Mouse (Mus musculus) NIH3T3 (cell line): ENCODE data around the gene Sbk3.
"Not testable (repeated sequence)": the region's sequence is repeated elsewhere in the genome, so short reads cannot be mapped to it uniquely, and the experiment has no call there.

Experiments
- DNase-seq: peaks from one replicate; pipeline ENCODE4 v3.0.0-alpha.2; 2012; ENCODE audit warnings: low read depth

Sbk3 gene

GRCm38 (mm10) chr7:4971068-4971467 is at the start of gene Sbk3:
Sbk3 (minus strand) TSS chr7:4971168.
- DNase-seq: no peak

DNA sequence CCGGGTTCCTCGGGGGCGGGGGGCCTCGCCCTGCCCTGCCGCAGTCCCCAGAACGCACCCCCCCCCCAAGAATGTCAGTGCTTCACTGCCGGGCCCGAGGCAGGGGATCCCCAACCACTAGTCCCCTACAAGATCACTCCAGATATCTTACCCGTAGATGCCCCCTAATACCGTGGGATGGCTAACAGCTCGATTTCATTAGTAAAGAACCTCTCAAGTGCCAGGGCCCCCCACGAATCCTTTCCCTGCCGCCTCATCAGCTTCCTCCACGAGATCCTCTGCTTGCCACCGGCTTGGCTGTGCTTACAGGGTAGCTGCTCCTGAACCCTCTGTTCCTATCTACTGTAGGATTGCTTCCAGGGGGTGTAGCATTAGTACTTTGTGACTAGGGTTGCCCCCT is 49.7 kb upstream of the Sbk3 start:
- DNase-seq: peak; percentile 59

DNA sequence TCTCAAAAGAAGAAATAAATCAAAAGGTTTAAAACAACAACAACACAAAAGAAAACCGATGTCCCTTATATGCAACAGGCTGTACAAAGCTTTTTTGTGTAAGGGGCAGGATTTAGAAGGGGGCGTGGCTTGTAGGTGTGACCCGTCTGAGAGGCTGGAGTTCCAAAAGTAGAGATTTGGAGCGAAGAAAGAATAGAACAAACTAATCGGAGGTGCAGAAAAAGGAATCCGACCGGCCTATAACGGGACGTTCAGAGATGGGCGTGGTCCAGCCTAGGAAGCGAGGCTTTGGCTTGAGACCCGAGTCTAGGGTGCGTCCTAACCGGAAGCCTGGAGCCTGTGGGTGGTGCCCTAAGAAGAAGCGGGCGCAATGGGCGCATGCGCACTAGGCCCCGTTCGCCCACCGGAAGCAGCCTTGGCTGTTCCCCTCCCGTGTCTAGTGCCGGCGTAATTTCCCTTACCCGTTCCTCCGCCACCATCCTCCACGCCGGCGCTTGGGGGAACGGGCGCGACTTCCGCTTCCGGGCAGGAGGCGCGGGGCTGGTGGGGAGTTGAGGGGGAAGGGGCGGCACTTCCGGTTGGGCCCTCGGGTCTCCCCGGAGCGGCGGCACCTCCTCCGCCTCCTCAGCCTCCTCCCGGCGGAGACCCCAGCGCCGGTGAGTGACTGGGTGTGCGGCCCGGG is 49.2 kb upstream of the Sbk3 start, which contains the start of the genes Zfp865 and Ccdc106:
Gene Zfp865 (plus strand): TSS at position 377 of the 682 bp plus-strand sequence.
Gene Ccdc106 (plus strand): TSS at position 554 of the 682 bp plus-strand sequence.
- DNase-seq: peak; percentile 99

DNA sequence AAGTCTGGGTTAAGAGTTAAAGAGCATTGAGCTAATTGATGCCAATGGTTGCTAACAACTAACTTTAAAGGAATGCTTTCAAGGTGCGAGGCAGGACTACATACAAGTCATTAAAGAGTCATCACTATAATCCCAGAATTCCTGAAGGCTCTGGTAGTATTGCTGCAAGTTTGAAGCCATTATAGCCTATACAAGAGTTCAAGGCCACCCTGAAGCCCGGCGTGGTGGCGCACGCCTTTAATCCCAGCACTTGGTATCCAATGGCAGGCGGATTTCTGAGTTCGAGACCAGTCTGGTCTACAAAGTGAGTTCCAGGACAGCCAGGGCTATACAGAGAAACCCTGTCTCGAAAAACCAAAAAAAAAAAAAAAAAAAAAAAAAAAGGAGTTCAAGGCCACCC is 48.6 kb upstream of the Sbk3 start:
- peak; percentile 41 for DNase-seq

- DNase-seq: no peak
Measured at GRCm38 (mm10) chr7:5017931-5018330, 47.0 kb upstream of the Sbk3 start.

DNA sequence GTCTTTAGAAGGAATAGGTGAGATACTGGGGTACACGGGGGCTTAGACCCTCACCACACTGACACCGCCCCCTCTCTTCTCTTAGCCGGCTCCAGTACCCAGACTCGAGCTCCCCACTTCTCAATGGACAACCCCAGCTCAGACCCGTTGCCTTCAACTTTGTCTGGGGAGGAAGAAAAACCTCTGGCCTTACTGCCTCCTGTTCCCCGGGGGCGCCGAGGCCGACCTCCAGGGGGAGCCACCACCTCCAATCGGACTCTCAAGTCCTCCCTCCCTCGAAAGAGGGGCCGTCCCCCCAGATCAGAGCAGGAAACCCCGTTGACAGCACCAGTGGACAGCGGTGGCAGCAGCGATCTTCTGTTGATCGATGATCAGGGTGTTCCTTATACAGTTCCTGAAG is 46.4 kb upstream of the Sbk3 start:
- DNase-seq: no peak

GRCm38 (mm10) chr7:5016920-5017319 is 46.0 kb upstream of the Sbk3 start:
- DNase-seq: peak; percentile 19

- peak; percentile 11 for DNase-seq
Measured at GRCm38 (mm10) chr7:5016057-5016456, 45.1 kb upstream of the Sbk3 start.

- peak; percentile 96 for DNase-seq
Measured at GRCm38 (mm10) chr7:5015118-5016001, 44.4 kb upstream of the Sbk3 start, which contains the start of gene Gm44973. Gm44973 (plus strand) TSS chr7:5015496.

- DNase-seq: peak; percentile 99
Measured at GRCm38 (mm10) chr7:5014251-5015117, 43.5 kb upstream of the Sbk3 start, which contains the start of the genes Zfp524 and Fiz1. Zfp524 (plus strand) TSS chr7:5014415. Fiz1 (minus strand) TSS chr7:5014697.

DNA sequence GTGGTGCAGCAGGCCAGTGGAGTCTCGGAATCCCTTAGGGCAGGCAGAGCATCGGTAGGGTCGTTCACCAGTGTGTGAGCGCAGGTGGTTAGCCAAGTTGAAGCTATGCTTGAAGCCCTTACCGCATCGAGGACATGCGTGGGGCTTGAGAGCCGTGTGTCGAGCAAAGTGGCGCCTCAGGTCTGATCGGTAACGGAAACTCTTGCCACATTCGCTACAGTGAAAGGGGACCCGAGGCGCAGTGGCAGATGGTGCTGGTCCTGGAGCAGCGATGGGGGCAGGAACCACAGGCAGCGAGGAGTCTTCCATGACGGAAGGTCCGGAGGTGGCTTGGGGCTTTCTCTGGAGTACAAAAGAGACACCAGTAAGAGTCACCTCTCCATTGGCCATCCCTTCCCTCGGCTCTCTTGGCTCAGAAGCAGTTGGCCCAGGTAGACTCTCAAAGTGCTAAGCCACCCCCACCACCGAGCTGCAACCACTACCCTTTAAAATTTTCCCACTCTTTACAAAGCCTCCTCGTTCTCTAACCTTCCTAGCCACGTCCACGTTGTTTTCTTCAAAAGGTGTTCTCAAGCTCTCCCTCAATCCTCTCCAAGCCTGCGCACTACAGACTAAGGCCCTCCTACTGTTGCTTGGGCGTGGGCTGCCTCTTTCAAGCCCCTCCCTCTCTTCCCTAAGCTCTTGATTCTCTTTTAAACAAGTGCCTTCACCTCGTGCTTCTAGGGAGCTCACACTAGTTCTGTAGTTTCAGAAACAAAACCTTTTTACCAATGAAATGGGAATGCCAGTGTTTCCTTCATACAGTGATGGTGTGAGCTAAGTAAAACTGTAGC is 41.9 kb upstream of the Sbk3 start:
- peak; percentile 17 for DNase-seq

DNA sequence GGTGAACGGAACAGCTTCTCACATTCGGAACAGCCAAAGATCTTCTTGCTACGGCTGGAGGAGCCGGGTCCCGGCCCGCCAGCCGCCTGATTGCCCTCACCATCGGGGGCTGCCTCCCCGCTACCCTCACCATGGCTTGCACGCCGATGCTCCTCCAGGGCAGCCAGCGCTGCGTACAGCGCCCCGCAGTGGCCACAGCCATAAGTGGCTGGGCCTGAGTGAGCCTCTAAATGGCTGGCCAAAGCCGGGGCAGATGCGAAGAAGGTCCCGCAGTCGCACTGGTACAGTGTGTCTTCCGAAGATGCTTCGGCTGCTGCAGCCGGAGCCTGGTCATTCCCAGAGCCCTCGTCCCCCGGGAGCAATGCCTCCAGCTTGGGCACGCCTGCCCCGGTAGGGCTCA is 37.3 kb upstream of the Sbk3 start:
- no peak for DNase-seq

DNA sequence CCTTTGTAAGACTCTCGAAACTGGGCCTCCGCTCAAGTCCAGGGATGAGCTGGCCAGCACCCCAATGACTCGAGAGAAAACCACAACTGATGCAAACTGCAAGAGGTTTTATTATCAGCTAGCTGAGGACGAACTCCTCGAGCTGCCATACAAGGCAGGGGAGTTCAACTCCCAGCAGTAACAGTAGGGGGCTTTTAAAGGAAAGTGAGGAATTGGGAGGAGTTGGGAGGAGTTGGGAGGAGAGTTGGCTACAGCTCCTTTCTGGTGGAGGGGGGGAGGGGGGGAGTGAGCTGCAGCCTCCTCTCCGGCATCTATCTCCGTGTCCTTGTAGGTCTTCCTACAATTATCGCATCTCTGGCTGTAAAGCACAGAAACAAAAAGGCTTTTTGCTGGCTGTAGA is 31.9 kb upstream of the Sbk3 start:
- not testable (repeated sequence) for DNase-seq

DNA sequence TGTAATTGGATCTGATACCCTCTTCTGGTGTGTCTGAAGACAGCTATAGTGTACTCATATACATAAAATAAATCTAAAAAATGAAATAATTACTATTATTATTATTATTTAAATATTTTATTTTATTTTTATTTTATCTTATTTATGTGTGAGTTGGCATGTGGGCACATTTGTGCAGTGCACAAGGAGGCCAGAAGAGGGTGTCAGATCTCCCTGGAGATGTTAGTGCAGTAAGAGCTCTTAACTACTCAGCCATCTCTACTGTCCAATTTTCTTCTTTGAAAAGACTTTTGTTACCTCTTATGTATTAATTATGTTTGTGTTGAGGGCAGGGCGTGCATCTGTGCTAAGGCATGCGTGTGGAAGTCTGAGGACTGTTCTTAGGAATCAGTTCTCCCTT is 28.9 kb upstream of the Sbk3 start:
- DNase-seq: peak; percentile 58

DNA sequence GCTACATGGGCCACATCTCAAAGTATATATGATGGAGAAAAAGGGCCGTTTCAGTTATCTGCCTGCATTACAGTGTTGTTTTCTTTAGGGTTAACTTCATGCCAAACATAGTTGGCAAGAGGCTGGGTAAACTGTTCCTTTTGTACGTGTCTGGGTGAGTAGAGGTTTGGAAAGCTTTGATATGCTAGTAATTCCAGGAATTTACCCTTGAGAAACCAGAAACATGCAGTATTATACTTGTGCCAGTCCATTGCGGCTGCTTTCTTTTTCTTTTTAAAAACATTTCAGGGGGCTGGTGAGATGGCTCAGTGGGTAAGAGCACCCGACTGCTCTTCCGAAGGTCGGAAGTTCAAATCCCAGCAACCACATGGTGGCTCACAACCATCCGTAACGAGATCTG is 26.0 kb upstream of the Sbk3 start:
- DNase-seq: peak; percentile 56

- peak; percentile 96 for DNase-seq
Measured at GRCm38 (mm10) chr7:4996003-4996895, 25.3 kb upstream of the Sbk3 start, which contains the start of gene Zfp579. Zfp579 (minus strand) TSS chr7:4996158.

DNA sequence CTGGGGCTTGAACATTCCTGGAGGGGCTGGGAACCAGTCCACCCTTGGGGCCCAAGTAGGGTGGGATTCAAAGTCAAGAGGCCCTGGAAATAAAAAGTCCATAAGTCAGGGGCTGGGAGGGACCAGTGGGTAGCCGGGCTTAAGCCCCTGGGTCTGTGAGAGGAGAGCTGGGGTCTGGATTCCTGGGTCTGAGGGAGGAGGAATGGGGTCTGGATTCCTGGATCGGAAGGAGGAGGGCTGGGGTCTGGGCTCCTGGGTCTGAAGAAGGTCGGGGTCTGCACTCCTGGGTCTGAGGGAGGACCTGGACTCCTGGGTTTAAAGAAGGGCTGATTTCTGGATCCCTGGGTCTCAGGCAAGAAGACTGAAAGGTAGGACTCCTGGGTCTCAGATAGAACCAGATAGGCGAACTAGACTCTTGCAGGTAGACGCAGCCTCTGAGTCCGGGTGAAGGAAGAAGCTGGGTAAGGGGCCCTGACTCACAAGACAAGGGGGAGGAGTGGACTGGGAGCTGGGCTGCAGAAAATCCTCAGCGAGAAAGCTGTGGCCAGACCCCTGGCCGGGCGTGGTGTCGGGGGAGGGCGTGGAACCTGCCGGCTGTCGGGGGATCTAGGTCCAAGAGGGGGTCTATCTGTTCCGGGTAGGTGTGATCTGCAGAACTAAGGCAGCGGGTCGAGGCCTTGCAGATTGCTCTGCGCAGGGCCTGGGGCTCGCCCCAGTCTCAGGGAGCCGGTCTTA is 24.5 kb upstream of the Sbk3 start:
- no peak for DNase-seq

GRCm38 (mm10) chr7:4993999-4994788 is 23.2 kb upstream of the Sbk3 start:
- DNase-seq: no peak
